Mouse (Mus musculus) midbrain, embryonic 15.5 days (tissue): Measurements from ENCODE around the gene Prdm4. TPM values are rescaled to one million over a fixed set of nuclear protein-coding genes. Genes with fewer than 3 reads are reported as not detected.

Experiments used
- polyA plus RNA-seq: library from polyadenylated mRNA; unstranded; fragments of >200 nt; fragmentation: Nextera tagmentation; extraction: Ambion mirVana; gene quantifications from 2 replicates; pipeline ENCODE4 v1.2.1, GENCODE M21; 2015

Prdm4 gene
- polyA plus RNA-seq, 1 experiment from 2014 or later = 22.7 TPM

Other genes starting within 250 kb of the Prdm4 start
- 67.7 and 68.2 TPM in 2 replicates for gene Pwp1, start 87.6 kb downstream of the Prdm4 start, polyA plus RNA-seq
- 1.2 and 1.7 TPM in 2 replicates for gene Ascl4, start 10.5 kb upstream of the Prdm4 start, polyA plus RNA-seq
- 184 and 187 TPM in 2 replicates for gene Rtcb, start 40.7 kb upstream of the Prdm4 start, polyA plus RNA-seq
- gene Bpifc, start 94.8 kb upstream of the Prdm4 start, polyA plus RNA-seq = 0.11 TPM in 1 of 2 replicates, not detected in the other
- gene Fbxo7, start 104.8 kb upstream of the Prdm4 start, polyA plus RNA-seq = 18.8 TPM in 2 replicates